Mouse (Mus musculus) Patski (cell line): ENCODE results near the gene Tle6. TPM values are rescaled to one million over a fixed set of nuclear protein-coding genes. Genes with fewer than 3 reads are reported as not detected.

Source experiments
- ATAC-seq: fragments of 100-300 bp; one replicate; pipeline ENCODE4 v1.8.0; 2021
- CTCF ChIA-PET: fragments of 350-600 bp; sonication (Branson Sonifier 250); formaldehyde crosslinking; loops from one replicate; lab custom pipeline; 2022; ENCODE audit warnings: inconsistent platforms; lab: Charles Lee
- POLR2A ChIA-PET: fragments of 350-600 bp; sonication (Branson Sonifier 250); formaldehyde crosslinking; loops from one replicate; lab custom pipeline; 2022; ENCODE audit warnings: antibody characterized with exemption, inconsistent platforms; lab: Charles Lee
- DNase-seq: peaks from one replicate; pipeline ENCODE4 v3.0.0-alpha.2; 2011; ENCODE audit warnings: low read depth, low spot score
- H3K27me3 ChIP-seq: fragments of 371-371 bp; one replicate; pipeline ENCODE4 v1.5.1; 2021
- CTCF ChIP-seq: fragments of 100-300 bp; IDR thresholded peaks from one replicate; pipeline ENCODE4 v1.5.1; 2021
- in situ Hi-C: fragments of 300-500 bp; cut with MboI; formaldehyde crosslinking; loops from 3 replicates; pipeline ENCODE4 v1.11.1; 2018; ENCODE audit warnings: low pct_unique_long_range_greater_than_20kb, mixed read lengths
- polyA plus RNA-seq: library from polyadenylated mRNA; unstranded; gene quantifications from one replicate; pipeline ENCODE4 v1.2.3, GENCODE M21; 2021

Gene Tle6
- polyA plus RNA-seq, 1 experiment from 2014 or later, result 7.5 TPM

DNA sequence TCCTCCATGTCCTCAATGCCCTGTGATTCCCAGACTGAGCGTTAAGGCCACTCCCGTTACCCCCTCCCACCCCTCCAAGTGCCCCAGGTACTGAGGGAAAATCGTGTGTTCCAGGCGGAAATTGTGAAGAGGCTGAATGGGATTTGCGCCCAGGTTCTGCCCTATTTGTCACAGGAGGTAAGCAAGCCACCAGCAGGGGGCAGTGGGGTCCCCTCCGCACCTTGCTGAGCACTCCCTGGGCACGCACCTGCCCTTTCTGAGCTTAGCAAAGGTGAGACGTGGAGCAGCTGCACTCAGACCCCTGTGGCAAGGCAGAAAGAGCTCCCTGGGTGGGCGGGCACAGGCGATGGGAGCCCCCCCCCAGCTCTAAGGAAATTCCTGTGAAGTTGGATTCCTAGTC lies 36.1 kb downstream of the Tle6 start:
- in situ Hi-C loops, result no loop called here
- CTCF ChIA-PET, result interaction anchor here (0.9 to 5.7 kb wide), 5 partner anchors 10 to 46 kb away, joined by 3 to 48 read pairs (median 3); partner anchors contain the start of gene Tle2
- no peaks in the 10 kb centered on the region for H3K27me3 ChIP-seq
- TF ChIP-seq CTCF, result no peak
- ATAC-seq (no peak), DNase-seq (no peak)
- POLR2A ChIA-PET, result interaction anchor here (1.6 to 2.5 kb wide), 2 partner anchors 8 to 40 kb away, joined by 4 to 7 read pairs; no protein-coding TSS in a partner anchor

DNA sequence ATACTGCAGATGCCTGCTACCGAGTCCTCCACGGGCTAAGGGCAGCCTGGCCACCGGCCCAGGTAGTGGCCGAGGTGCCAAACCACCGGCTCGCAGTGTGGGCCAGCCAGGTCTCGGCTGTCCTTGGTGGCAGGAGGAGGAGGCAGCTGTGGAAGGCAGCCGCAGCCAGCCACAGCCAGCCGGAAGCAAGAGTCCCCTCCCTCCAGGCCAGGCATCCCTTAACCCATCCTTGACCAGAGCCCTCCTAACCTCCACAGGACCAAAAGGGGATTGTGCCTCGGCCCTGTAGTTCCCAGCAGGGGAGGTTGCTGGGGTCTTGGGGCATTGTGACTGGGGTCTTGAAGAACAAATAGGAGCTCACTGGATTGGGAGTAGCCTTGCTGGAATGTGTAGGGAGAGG lies 36.7 kb downstream of the Tle6 start:
- ATAC-seq, result peak; percentile 34
- no peak for TF ChIP-seq CTCF
- CTCF ChIA-PET, result interaction anchor here (0.9 to 5.7 kb wide), 4 partner anchors 14 to 45 kb away, joined by 3 to 48 read pairs (median 4); partner anchors contain the start of gene BC025920
- in situ Hi-C loops, result no loop called here
- no peak for DNase-seq
- POLR2A ChIA-PET, result interaction anchor here (0.6 to 2.5 kb wide), 5 partner anchors 9 to 68 kb away, joined by 3 to 7 read pairs (median 4); partner anchors contain the start of gene Ncln
- no peaks in the 10 kb centered on the region for H3K27me3 ChIP-seq

DNA sequence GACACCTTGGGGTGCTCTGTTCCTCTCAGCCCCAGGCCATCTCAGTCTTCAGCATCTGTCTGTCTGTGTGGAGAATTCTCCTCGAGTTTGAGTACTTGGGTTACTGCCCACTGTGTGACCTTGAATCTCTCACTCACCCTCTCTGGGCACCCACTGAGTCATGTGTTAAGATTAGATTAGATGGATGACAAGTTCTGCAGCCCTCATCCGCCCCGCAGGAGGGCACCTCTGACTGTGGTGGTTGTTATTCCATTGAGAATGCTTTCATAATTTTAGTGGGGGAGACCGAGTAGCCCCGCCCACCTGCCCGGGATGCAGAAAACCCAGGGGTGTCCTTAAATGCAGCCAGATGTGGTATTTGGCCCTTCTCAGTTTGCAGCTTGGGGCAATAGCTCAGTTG lies 37.4 kb downstream of the Tle6 start:
- POLR2A ChIA-PET, result interaction anchor here (0.6 to 1.6 kb wide), 4 partner anchors 9 to 68 kb away, joined by 3 to 4 read pairs (median 3); partner anchors contain the start of gene Ncln
- in situ Hi-C loops, result no loop called here

DNA sequence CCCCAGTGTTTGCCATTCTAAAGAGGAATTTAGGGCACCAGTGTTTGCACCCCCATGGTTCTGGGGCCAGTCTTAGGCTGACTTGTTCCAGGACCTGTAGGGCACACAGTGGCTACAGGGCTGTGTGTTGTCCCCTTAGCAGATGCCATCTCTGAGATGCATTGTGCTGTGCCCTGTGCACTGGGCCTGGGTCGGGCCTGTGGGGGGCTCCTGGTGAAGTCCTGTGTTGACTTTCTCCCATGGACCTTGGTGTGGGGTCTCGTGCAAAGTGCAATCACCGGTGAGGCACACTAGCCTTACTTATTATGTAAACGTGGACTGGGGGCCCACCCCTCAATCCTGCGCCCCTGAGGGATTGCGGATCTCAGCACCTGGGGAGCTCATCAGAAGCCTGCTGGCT lies 38.5 kb downstream of the Tle6 start:
- H3K27me3 ChIP-seq, result no peaks in the 10 kb centered on the region
- ChIA-PET POLR2A (interaction anchor here (0.7 to 3.6 kb wide), 5 partner anchors 9 to 40 kb away, joined by 3 to 24 read pairs (median 8); no protein-coding TSS in a partner anchor), CTCF (interaction anchor here (0.9 to 5.7 kb wide), 4 partner anchors 9 to 42 kb away, joined by 3 to 48 read pairs (median 6); partner anchors contain the start of gene Tle2)
- ATAC-seq, result no peak
- no peak for TF ChIP-seq CTCF
- no peak for DNase-seq
- in situ Hi-C loops, result no loop called here

More for the DNA sequence above, 37.4 kb downstream of the Tle6 start:
- H3K27me3 ChIP-seq, result no peaks in the 10 kb centered on the region
- DNase-seq, result peak; percentile 27
- CTCF ChIA-PET, result interaction anchor here (1.1 to 5.7 kb wide), 4 partner anchors 10 to 42 kb away, joined by 3 to 48 read pairs (median 5); partner anchors contain the start of genes BC025920 and Tle2
- TF ChIP-seq CTCF, result no peak
- ATAC-seq, result peak; percentile 48

DNA sequence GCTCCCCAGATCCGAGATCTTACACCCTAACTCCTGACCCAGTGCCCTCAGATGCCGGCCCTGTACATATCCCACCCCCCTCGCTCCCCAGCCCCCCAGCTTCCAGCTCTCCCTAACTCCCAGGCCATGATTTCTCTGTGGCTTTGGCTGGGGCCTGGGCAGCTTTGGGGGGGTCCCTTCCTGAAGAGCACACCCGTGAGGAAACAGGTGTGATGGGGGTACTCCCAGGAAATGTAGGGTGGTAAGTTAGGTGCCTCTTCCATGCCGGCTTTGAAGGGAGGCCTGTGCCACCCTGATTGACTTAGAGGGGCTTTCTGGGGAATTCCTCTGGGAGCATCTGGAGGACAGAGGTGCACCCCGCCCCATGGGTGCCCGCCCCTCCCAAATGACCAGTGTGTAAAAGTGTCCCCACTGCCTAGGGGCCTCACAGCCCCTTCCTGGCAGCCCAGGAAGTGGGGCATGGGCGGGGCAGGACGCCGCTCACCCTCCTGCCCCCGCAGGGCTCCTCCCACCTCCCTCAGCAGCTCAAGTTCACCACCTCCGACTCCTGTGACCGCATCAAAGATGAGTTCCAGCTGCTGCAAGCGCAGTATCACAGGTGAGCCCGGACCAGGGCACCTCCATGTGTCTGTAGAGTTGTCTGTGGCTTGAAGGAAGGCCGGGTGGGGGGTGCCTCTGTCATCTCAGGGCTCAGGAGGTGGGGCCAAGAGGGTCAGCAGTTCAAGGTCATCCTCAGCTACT lies 40.0 kb downstream of the Tle6 start:
- no peak for TF ChIP-seq CTCF
- ChIA-PET CTCF (interaction anchor here (1.2 to 5.7 kb wide), 3 partner anchors 10 kb away, joined by 3 to 48 read pairs (median 8); no protein-coding TSS in a partner anchor), POLR2A (interaction anchor here (0.6 to 3.6 kb wide), 4 partner anchors 9 to 794 kb away, joined by 3 to 24 read pairs (median 8); no protein-coding TSS in a partner anchor)
- peak; percentile 18 for ATAC-seq
- H3K27me3 ChIP-seq, result no peaks in the 10 kb centered on the region
- DNase-seq, result no peak
- in situ Hi-C loops, result no loop called here

DNA sequence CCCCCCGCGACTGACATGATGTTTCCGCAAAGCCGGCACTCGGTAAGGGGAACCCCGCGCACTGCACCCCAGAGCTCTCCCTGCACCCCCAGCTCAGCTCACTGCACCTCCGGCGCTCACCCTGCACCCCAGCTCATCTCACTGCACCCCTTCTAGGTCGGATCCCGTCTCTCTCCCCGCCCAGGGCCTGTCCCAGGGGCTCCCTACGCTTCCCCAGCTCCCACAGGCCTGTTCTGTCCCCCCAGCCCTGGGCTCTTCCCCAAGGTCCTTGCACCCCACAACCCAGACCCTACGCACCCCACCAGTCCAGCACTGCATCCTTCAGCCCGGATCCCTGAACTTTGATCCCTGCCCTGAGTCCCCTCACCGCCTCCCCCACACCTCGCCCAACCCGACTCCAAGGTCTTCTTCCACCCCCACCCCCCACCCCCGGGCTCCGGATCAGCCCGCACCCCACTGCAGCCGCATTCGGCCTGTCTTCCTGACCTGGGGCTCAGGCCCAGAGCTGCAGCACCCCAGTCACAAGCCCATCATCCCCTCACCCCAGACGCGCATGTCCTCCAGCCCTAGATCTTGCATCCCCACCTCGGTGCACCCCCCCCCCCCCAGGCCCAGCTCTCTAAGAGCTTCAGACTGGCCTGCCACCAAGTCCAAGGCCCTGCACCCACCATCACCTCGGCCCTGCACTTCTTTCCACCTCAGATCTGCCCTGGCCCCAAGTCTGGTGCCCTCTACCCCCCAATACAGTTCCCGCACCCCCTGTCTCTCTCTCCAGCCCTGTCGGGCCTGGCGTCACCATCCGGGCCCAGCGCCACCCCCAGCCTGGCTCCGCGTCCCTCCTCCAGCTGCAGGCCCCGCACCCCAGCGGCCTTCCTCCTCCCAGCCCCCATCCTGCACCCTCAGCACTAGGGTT lies 41.0 kb downstream of the Tle6 start:
- no peak for TF ChIP-seq CTCF
- no peaks in the 10 kb centered on the region for H3K27me3 ChIP-seq
- DNase-seq, result no peak
- ChIA-PET POLR2A (interaction anchor here (0.6 to 3.6 kb wide), 6 partner anchors 8 to 793 kb away, joined by 3 to 24 read pairs (median 3); no protein-coding TSS in a partner anchor), CTCF (interaction anchor here (1.2 to 1.5 kb wide), 2 partner anchors 9 to 11 kb away, joined by 3 to 7 read pairs; no protein-coding TSS in a partner anchor)
- ATAC-seq, result no peak
- in situ Hi-C loops, result loop anchor here (10.0 kb wide), 1 partner anchor 45 kb away; the partner anchor contains the start of genes BC025920 and Tle6

DNA sequence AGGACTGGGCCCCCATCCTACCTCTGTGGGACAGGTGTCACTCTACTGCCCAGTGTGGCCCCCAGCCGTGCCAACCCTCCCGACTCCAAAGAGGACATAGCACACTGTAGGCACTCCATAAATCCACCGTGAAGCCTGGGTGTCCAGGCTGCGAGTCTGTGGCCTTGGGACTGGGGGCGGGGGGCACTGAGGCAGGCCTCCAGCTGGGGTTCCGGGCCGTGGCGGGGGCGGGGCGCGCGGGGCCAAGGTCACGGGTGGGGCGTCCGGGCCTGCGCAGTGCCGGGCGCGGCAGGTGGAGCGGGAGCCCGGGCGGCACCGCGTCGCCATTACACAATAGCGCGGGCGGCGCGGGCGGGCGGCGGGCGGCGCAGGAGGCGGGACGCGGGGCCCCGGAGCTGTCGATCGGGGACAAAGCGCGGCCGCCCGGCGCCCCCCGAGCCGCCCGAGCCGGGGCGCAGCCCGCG lies 41.7 kb downstream of the Tle6 start, which contains the start of gene Aes:
Gene Aes (plus strand): TSS at position 326 of the 464 bp plus-strand sequence.
- in situ Hi-C loops, result loop anchor here (10.0 kb wide), 1 partner anchor 46 kb away; the partner anchor contains the start of genes BC025920 and Tle6
- CTCF ChIA-PET, result interaction anchor here (1.5 kb wide), 1 partner anchor 9 kb away, joined by 7 read pairs; no protein-coding TSS in a partner anchor
- no peak for TF ChIP-seq CTCF
- POLR2A ChIA-PET, result interaction anchor here (0.9 to 3.6 kb wide), 2 partner anchors 12 to 46 kb away, joined by 3 to 24 read pairs; no protein-coding TSS in a partner anchor
- H3K27me3 ChIP-seq, result no peaks in the 10 kb centered on the region
- no peak for DNase-seq
- ATAC-seq, result no peak

DNA sequence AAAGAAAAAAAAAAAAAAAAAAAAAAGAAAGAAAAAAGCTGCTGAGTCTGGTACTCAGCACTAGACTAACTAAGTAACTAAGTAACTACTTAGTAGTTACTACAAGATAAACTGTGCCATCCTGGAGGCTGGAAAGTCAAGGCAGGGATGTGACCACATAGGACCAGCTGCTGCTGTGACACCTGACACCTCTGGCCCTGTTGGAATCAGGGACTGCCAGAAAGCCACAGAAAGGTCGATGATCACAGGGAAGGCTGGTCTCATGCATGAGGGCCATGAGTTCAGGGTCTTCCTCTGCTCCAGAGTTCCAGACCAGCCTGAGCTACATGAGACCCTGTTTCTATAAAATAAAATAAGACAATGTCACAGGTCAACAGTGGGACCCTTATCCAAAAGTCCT lies 43.4 kb downstream of the Tle6 start:
- no peak for ATAC-seq
- CTCF ChIA-PET, result no interaction called here
- TF ChIP-seq CTCF, result no peak
- POLR2A ChIA-PET, result no interaction called here
- no peak for DNase-seq
- no peaks in the 10 kb centered on the region for H3K27me3 ChIP-seq
- in situ Hi-C loops, result loop anchor here (10.0 kb wide), 1 partner anchor 47 kb away; the partner anchor contains the start of genes BC025920 and Tle6

DNA sequence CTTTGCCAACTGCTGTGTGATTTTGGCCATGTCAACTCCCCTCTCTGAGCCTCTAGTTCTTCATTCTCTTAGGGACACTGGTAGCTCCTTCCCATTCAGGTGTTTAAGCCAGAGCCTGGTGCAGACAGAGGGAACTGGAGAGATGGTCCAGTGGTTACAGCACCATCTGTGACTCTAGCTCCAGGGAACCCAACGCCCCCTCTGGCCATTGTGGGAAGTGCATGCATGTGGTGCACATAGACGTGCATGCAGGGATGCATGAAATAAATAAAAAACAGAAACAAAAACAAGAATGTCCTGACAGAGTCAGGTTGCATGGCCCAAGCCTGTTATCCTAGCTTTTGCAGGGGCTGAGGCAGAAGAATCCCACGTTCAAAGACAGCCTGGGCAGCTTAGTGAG lies 44.6 kb downstream of the Tle6 start:
- POLR2A ChIA-PET, result interaction anchor here (0.8 kb wide), 1 partner anchor 16 kb away, joined by 3 read pairs; no protein-coding TSS in a partner anchor
- no peak for DNase-seq
- H3K27me3 ChIP-seq, result no peaks in the 10 kb centered on the region
- ATAC-seq, result no peak
- CTCF ChIA-PET, result interaction anchor here (1.3 to 1.6 kb wide), 3 partner anchors 47 to 55 kb away, joined by 3 to 6 read pairs (median 6); no protein-coding TSS in a partner anchor
- no peak for TF ChIP-seq CTCF
- in situ Hi-C loops, result loop anchor here (10.0 kb wide), 1 partner anchor 49 kb away; the partner anchor contains the start of genes BC025920 and Tle6
